Mouse (Mus musculus): ENCODE results near the gene 6030458C11Rik.

DNA sequence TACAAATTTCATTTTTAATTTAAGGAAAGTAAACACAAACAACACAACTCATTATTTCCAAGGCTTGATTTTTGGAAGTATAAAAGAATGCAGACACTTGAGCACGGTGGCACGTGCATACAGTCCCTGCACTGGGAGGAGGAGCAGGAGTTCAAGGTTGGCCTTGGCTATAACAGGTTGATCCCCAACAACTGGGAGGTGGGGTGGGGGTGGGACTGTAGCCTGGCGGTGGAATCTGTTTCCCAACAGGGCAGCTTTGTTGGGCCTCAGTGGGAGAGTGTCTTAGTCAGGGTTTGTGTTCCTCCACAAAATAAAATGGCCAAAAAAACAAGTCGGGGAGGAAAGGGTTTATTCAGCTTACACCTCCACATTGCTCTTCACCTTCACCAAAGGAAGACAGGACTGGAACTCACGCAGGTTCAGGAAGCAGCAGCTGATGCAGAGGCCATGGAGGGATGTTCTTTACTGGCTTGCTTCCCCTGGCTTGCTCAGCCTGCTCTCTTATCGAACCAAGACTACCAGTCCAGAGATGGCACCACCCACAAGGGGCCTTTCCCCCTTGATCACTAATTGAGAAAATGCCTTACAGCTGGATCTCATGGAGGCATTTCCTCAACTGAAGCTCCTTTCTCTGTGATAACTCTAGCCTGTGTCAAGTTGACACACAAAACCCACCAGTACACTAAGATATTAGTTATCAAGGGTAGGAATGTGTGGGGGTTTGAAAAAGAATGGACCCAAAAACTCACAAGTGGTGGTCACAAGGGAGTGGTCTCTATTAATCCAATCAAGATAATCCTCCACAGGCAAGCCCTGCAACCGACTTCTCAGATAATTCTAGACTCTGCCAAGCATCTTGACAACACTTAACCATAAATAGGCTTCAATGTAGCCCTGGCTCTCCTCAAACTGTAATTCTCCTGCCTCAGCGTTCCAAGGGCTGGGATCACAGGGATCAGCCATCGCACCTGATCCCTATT, 1.7 kb downstream of the 6030458C11Rik start:
- TF ChIP-seq POLR2A (IDR thresholded peaks at IDR 0.05; ENCODE audit: low read depth, low read length) (no peak), CTCF (conservative IDR thresholded peaks at IDR 0.05 in 1 of 2, IDR thresholded peaks at IDR 0.05 in 1 of 2; ENCODE audit: low read depth in 2 of 2, low read length in 2 of 2) (no peak), EP300 (IDR thresholded peaks at IDR 0.05; ENCODE audit: low read length) (no peak)

Measured in CH12.LX (cell line).